Mouse (Mus musculus) hindbrain, postnatal 0 days (tissue): Measurements from ENCODE around the gene Stk32b. TPM values are rescaled to one million over a fixed set of nuclear protein-coding genes. Genes with fewer than 3 reads are reported as not detected.

ENCODE experiments used
- ATAC-seq: fragments of 200-750 bp; cut with Nextera tagmentation; 2 replicates; pipeline ENCODE4 v1.8.0; 2017; ENCODE audit warnings: mild to moderate bottlenecking, moderate TSS enrichment, moderate library complexity
- DNase-seq: peaks from one replicate; pipeline ENCODE4 v3.0.0-alpha.2; 2015; ENCODE audit warnings: low spot score
- H3K27ac ChIP-seq: fragments of 300-500 bp; sonication (generic); 2 replicates; pipeline ENCODE4 v1.5.1; 2014; ENCODE audit warnings: mild to moderate bottlenecking
- H3K27me3 ChIP-seq: fragments of 300-500 bp; sonication (generic); 2 replicates; pipeline ENCODE4 v1.6.1; 2014; ENCODE audit warnings: low read length, mixed read lengths; ENCODE audit not compliant: insufficient read depth
- H3K36me3 ChIP-seq: fragments of 300-500 bp; sonication (generic); 2 replicates; pipeline ENCODE4 v1.6.1; 2014; ENCODE audit warnings: low read length, mixed read lengths; ENCODE audit not compliant: insufficient read depth
- H3K4me1 ChIP-seq: fragments of 300-500 bp; sonication (generic); 2 replicates; pipeline ENCODE4 v1.6.1; 2014; ENCODE audit warnings: antibody characterized with exemption, low read length, mixed read lengths; ENCODE audit not compliant: insufficient read depth
- H3K4me2 ChIP-seq: fragments of 300-500 bp; sonication (generic); 2 replicates; pipeline ENCODE4 v1.6.1; 2014; ENCODE audit warnings: low read depth, mild to moderate bottlenecking, low read length, moderate library complexity, mixed read lengths
- H3K4me3 ChIP-seq: fragments of 300-500 bp; sonication (generic); 2 replicates; pipeline ENCODE4 v1.5.1; 2014; ENCODE audit warnings: low read length
- H3K9ac ChIP-seq: fragments of 300-500 bp; sonication (generic); replicated peaks from 2 replicates; pipeline ENCODE4 v1.6.1; 2014; ENCODE audit warnings: mild to moderate bottlenecking, low read length, moderate library complexity, mixed read lengths
- H3K9me3 ChIP-seq: fragments of 300-500 bp; sonication (generic); 2 replicates; pipeline ENCODE4 v1.6.1; 2016; ENCODE audit warnings: low read length, mixed read lengths
- CTCF ChIP-seq: IDR thresholded peaks from 2 replicates; pipeline ENCODE4 v1.5.1; 2016; ENCODE audit warnings: antibody characterized with exemption, control low read depth, low read depth
- WGBS: fragments of 180-500 bp; shearing (Covaris S2); extraction: QIAGEN DNeasy Blood & Tissue Kit; methylation state at CpG from one replicate; pipeline ENCODE4 v1.1.7; 2014; 5-methylcytosine and 5-hydroxymethylcytosine counted together
- polyA plus RNA-seq: library from polyadenylated mRNA; unstranded; fragments of >200 nt; fragmentation: Nextera tagmentation; extraction: Ambion mirVana; gene quantifications from 2 replicates; pipeline ENCODE4 v1.2.1, GENCODE M21; 2015
- total RNA-seq: library from RNA; depleted of rRNA; stranded (reverse); fragments of >200 nt; gene quantifications from 2 replicates; pipeline ENCODE4 v1.2.3, GENCODE M21; 2014

Gene Stk32b
- total and polyA plus RNA-seq, 2 experiments from 2014 or later, result 21.8 to 22.5 TPM

- DNase-seq, result no peak
- 66% methylated on average over 4 of the region's 4 CpGs for WGBS
- ATAC-seq, result no peak
- Histone ChIP-seq H3K27ac (no peak overlapping the region), H3K9me3 (no peaks in the 10 kb centered on the region), H3K9ac (no peak overlapping the region), H3K4me2 (no peak overlapping the region), H3K27me3 (no peaks in the 10 kb centered on the region), H3K4me1 (no peaks in the 10 kb centered on the region), H3K36me3 (no peaks in the 10 kb centered on the region), H3K4me3 (no peak overlapping the region)
- TF ChIP-seq CTCF, result no peak
These were observed 181.2 kb downstream of the Stk32b start for GRCm38 (mm10) chr5:37535726-37536293.

- TF ChIP-seq CTCF, result no peak
- H3K27me3 ChIP-seq, result no peaks in the 10 kb centered on the region
- no peak overlapping the region for H3K9ac ChIP-seq
- H3K4me3 ChIP-seq, result no peak overlapping the region
- no peaks in the 10 kb centered on the region for H3K4me1 ChIP-seq
- no peak overlapping the region for H3K4me2 ChIP-seq
- DNase-seq (no peak), ATAC-seq (no peak)
- H3K27ac ChIP-seq, result no peak overlapping the region
- no peaks in the 10 kb centered on the region for H3K9me3 ChIP-seq
- no peaks in the 10 kb centered on the region for H3K36me3 ChIP-seq
- WGBS, result 76% methylated on average over 5 of the region's 5 CpGs
These were observed 181.7 kb downstream of the Stk32b start for GRCm38 (mm10) chr5:37535227-37535626.

- ATAC-seq (no peak), DNase-seq (no peak)
- Histone ChIP-seq H3K4me2 (no peak overlapping the region), H3K36me3 (no peaks in the 10 kb centered on the region), H3K27me3 (no peaks in the 10 kb centered on the region), H3K27ac (no peak overlapping the region), H3K4me1 (no peaks in the 10 kb centered on the region), H3K4me3 (no peak overlapping the region), H3K9ac (no peak overlapping the region), H3K9me3 (no peaks in the 10 kb centered on the region)
- WGBS, result 79% methylated on average over 5 of the region's 5 CpGs
- TF ChIP-seq CTCF, result no peak
These were observed 191.6 kb downstream of the Stk32b start for GRCm38 (mm10) chr5:37525363-37525762.

- no peak for DNase-seq
- Histone ChIP-seq H3K27ac (no peak overlapping the region), H3K4me3 (no peak overlapping the region), H3K4me1 (no peaks in the 10 kb centered on the region), H3K4me2 (no peak overlapping the region), H3K27me3 (no peaks in the 10 kb centered on the region), H3K9me3 (no peaks in the 10 kb centered on the region), H3K36me3 (no peaks in the 10 kb centered on the region), H3K9ac (no peak overlapping the region)
- no peak for TF ChIP-seq CTCF
- no peak for ATAC-seq
- 75% methylated on average over 3 of the region's 3 CpGs for WGBS
These were observed 196.5 kb downstream of the Stk32b start for GRCm38 (mm10) chr5:37520441-37520840.

GRCm38 (mm10) chr5:37512479-37512878, 204.5 kb downstream of the Stk32b start:
- H3K9me3 ChIP-seq, result no peaks in the 10 kb centered on the region
- H3K27ac ChIP-seq, result no peak overlapping the region
- no peak overlapping the region for H3K9ac ChIP-seq
- ATAC-seq (no peak), DNase-seq (no peak)
- H3K4me2 ChIP-seq, result no peak overlapping the region
- H3K4me1 ChIP-seq, result no peaks in the 10 kb centered on the region
- WGBS, result 47% methylated on average over 2 of the region's 2 CpGs
- H3K4me3 ChIP-seq, result no peak overlapping the region
- H3K27me3 ChIP-seq, result no peaks in the 10 kb centered on the region
- no peaks in the 10 kb centered on the region for H3K36me3 ChIP-seq
- TF ChIP-seq CTCF, result no peak

- H3K4me3 ChIP-seq, result no peak overlapping the region
- no peaks in the 10 kb centered on the region for H3K9me3 ChIP-seq
- ATAC-seq, result 0 out of 2 replicates have a peak, but pooled peaks have one; percentile 32
- H3K4me2 ChIP-seq, result no peak overlapping the region
- no peak overlapping the region for H3K9ac ChIP-seq
- no peak overlapping the region for H3K27ac ChIP-seq
- DNase-seq, result no peak
- H3K27me3 ChIP-seq, result no peaks in the 10 kb centered on the region
- 59% methylated on average over 12 of the region's 12 CpGs for WGBS
- no peaks in the 10 kb centered on the region for H3K36me3 ChIP-seq
- 0 out of 2 replicates have a peak, but pooled peaks have one; percentile 26 for TF ChIP-seq CTCF
- H3K4me1 ChIP-seq, result no peaks in the 10 kb centered on the region
These were observed 210.0 kb downstream of the Stk32b start for GRCm38 (mm10) chr5:37506880-37507519.

- Histone ChIP-seq H3K4me1 (no peaks in the 10 kb centered on the region), H3K27me3 (no peaks in the 10 kb centered on the region), H3K9ac (no peak overlapping the region), H3K27ac (no peak overlapping the region), H3K4me2 (no peak overlapping the region), H3K9me3 (no peaks in the 10 kb centered on the region), H3K4me3 (no peak overlapping the region), H3K36me3 (no peaks in the 10 kb centered on the region)
- TF ChIP-seq CTCF, result no peak
- DNase-seq (no peak), ATAC-seq (no peak)
- 89% methylated on average over 3 of the region's 3 CpGs for WGBS
These were observed 221.9 kb downstream of the Stk32b start for GRCm38 (mm10) chr5:37494984-37495476.
